Comparison of ENCODE assay signal across 21 mouse cellular contexts in genomic region chr17:25110590-25110989, GRCm38 (mm10). TPM values are rescaled to one million over a fixed set of nuclear protein-coding genes. Genes with fewer than 3 reads are reported as not detected.
"Had no signal": no experiment of that assay in that cellular context is flagged by ENCODE, and none has a peak within 500 bp of the region (broad histone marks: within the 10 kb centered on the region; RNA-seq: fewer than 3 reads in every experiment).

No protein-coding gene starts in this region.

- H3K4me2 ChIP-seq: neural tube, embryonic 13.5 days; neural tube, embryonic 15.5 days; stomach, embryonic 15.5 days had no signal

- DNase-seq: retina, postnatal 1 day; right cerebral cortex, adult 18-20 months; right cerebral cortex, postnatal 14 days; right cerebral cortex, postnatal 25 days; right cerebral cortex, postnatal 4 days; spleen, adult 18-20 months; thymus, adult 18-20 months; thymus, adult 2 months; thymus, postnatal 14 days; thymus, postnatal 25 days; thymus, postnatal 36 days; thymus, postnatal 4 days had no signal

- H3K27me3 ChIP-seq: neural tube, embryonic 13.5 days; neural tube, embryonic 15.5 days; stomach, embryonic 15.5 days had no signal

- H3K4me3 ChIP-seq: neural tube, embryonic 13.5 days; neural tube, embryonic 15.5 days; stomach, embryonic 15.5 days had no signal

RNA-seq across cellular contexts. Expression of gene Ptx4, which starts 10.0 kb away (rescaled TPM):
- total RNA-seq: neutrophil, adult 5-6 weeks had no signal
- polyA plus RNA-seq: neural tube, embryonic 13.5 days; neural tube, embryonic 14.5 days; spleen, adult 2 months; thymus, adult 2 months; thymus, postnatal 0 days; urinary bladder, adult 2 months had no signal

RNA-seq across cellular contexts. Expression of gene Tmem204, which starts 27.2 kb away (rescaled TPM):
- total RNA-seq: neutrophil, adult 5-6 weeks had no signal

RNA-seq across cellular contexts. Expression of gene Ccdc154, which starts 51.7 kb away (rescaled TPM):
- polyA plus RNA-seq: neural tube, embryonic 13.5 days; neural tube, embryonic 14.5 days; neural tube, embryonic 15.5 days; small intestine, adult 2 months; spleen, adult 2 months had no signal
